Mouse (Mus musculus) lung, postnatal 0 days (tissue): Measurements from ENCODE around the gene Pax8. TPM values are rescaled to one million over a fixed set of nuclear protein-coding genes. Genes with fewer than 3 reads are reported as not detected.
A peak's percentile ranks its signal among the peaks of the same experiment; 100 is the strongest.

ENCODE experiments used
- ATAC-seq: fragments of 200-750 bp; cut with Nextera tagmentation; 2 replicates; pipeline ENCODE4 v1.8.0; 2017; ENCODE audit warnings: moderate library complexity
- DNase-seq: peaks from one replicate; pipeline ENCODE4 v3.0.0-alpha.2; 2016; ENCODE audit warnings: low spot score
- H3K27ac ChIP-seq: fragments of 300-500 bp; sonication (generic); 2 replicates; pipeline ENCODE4 v1.5.1; 2014; ENCODE audit warnings: antibody characterized with exemption, mild to moderate bottlenecking, low read length, mixed read lengths
- H3K27me3 ChIP-seq: fragments of 300-500 bp; sonication (generic); replicated peaks from 2 replicates; pipeline ENCODE4 v1.6.1; 2014; ENCODE audit warnings: low read length, mixed read lengths; ENCODE audit not compliant: insufficient read depth
- H3K36me3 ChIP-seq: fragments of 300-500 bp; sonication (generic); 2 replicates; pipeline ENCODE4 v1.6.1; 2014; ENCODE audit warnings: low read length, mixed read lengths; ENCODE audit not compliant: insufficient read depth
- H3K4me1 ChIP-seq: fragments of 300-500 bp; sonication (generic); 2 replicates; pipeline ENCODE4 v1.6.1; 2014; ENCODE audit warnings: antibody characterized with exemption, low read depth, low read length, mixed read lengths; ENCODE audit not compliant: insufficient read depth
- H3K4me2 ChIP-seq: fragments of 300-500 bp; sonication (generic); replicated peaks from 2 replicates; pipeline ENCODE4 v1.6.1; 2014; ENCODE audit warnings: low read depth, mild to moderate bottlenecking, low read length, moderate library complexity, mixed read lengths
- H3K4me3 ChIP-seq: fragments of 300-500 bp; sonication (generic); 2 replicates; pipeline ENCODE4 v1.5.1; 2014; ENCODE audit warnings: low read depth, low read length
- H3K9ac ChIP-seq: fragments of 300-500 bp; sonication (generic); replicated peaks from 2 replicates; pipeline ENCODE4 v1.6.1; 2014; ENCODE audit warnings: low read depth, mild to moderate bottlenecking
- H3K9me3 ChIP-seq: fragments of 300-500 bp; sonication (generic); 2 replicates; pipeline ENCODE4 v1.6.1; 2016; ENCODE audit warnings: low read length, mixed read lengths
- CTCF ChIP-seq: IDR thresholded peaks from 2 replicates; pipeline ENCODE4 v1.5.1; 2016; ENCODE audit warnings: antibody characterized with exemption, mild to moderate bottlenecking
- EP300 ChIP-seq: IDR thresholded peaks from 2 replicates; pipeline ENCODE4 v1.6.1; 2016; ENCODE audit warnings: antibody characterized with exemption, mild to moderate bottlenecking, control low read depth
- WGBS: fragments of 180-500 bp; shearing (Covaris S2); extraction: QIAGEN DNeasy Blood & Tissue Kit; methylation state at CpG from one replicate; pipeline ENCODE4 v1.1.7; 2014; 5-methylcytosine and 5-hydroxymethylcytosine counted together
- polyA plus RNA-seq: library from polyadenylated mRNA; unstranded; fragments of >200 nt; fragmentation: Nextera tagmentation; extraction: Ambion mirVana; gene quantifications from 2 replicates; pipeline ENCODE4 v1.2.1, GENCODE M21; 2015

Pax8 gene
- polyA plus RNA-seq, 1 experiment from 2014 or later: not detected

- Histone ChIP-seq H3K4me1 (no peaks in the 10 kb centered on the region), H3K4me2 (no peak overlapping the region), H3K27ac (no peak overlapping the region), H3K27me3 (no peaks in the 10 kb centered on the region), H3K9ac (no peak overlapping the region), H3K4me3 (no peak overlapping the region), H3K36me3 (no peaks in the 10 kb centered on the region), H3K9me3 (no peaks in the 10 kb centered on the region)
- TF ChIP-seq EP300 (no peak), CTCF (no peak)
- WGBS: 50% methylated on average over 2 of the region's 2 CpGs
- ATAC-seq: no peak
- DNase-seq: no peak
These were observed 25.5 kb upstream of the Pax8 start for GRCm38 (mm10) chr2:24500921-24501320.

- H3K9me3 ChIP-seq: no peaks in the 10 kb centered on the region
- WGBS: 31% methylated on average over 6 of the region's 6 CpGs
- ATAC-seq: no peak
These were observed 15.2 kb upstream of the Pax8 start for GRCm38 (mm10) chr2:24490564-24490963.

GRCm38 (mm10) chr2:24488660-24489059 lies 13.3 kb upstream of the Pax8 start:
- ATAC-seq (no peak), DNase-seq (no peak)
- no peak overlapping the region for H3K9ac ChIP-seq
- no peaks in the 10 kb centered on the region for H3K4me1 ChIP-seq
- H3K4me2 ChIP-seq: no peak overlapping the region
- TF ChIP-seq EP300: no peak
- TF ChIP-seq CTCF: no peak
- no peaks in the 10 kb centered on the region for H3K9me3 ChIP-seq
- no peaks in the 10 kb centered on the region for H3K36me3 ChIP-seq
- H3K27ac ChIP-seq: no peak overlapping the region
- 56% methylated on average over 3 of the region's 3 CpGs for WGBS
- no peaks in the 10 kb centered on the region for H3K27me3 ChIP-seq
- no peak overlapping the region for H3K4me3 ChIP-seq

More at GRCm38 (mm10) chr2:24490564-24490963, 15.2 kb upstream of the Pax8 start:
- H3K9ac ChIP-seq: no peak overlapping the region
- DNase-seq: peak; percentile 45
- no peak overlapping the region for H3K27ac ChIP-seq
- no peak overlapping the region for H3K4me3 ChIP-seq
- H3K36me3 ChIP-seq: no peaks in the 10 kb centered on the region
- no peak overlapping the region for H3K4me2 ChIP-seq
- H3K4me1 ChIP-seq: no peaks in the 10 kb centered on the region
- no peaks in the 10 kb centered on the region for H3K27me3 ChIP-seq
- peak; percentile 72 for TF ChIP-seq CTCF
- TF ChIP-seq EP300: no peak

GRCm38 (mm10) chr2:24487056-24487825 lies 11.8 kb upstream of the Pax8 start:
- H3K36me3 ChIP-seq: no peaks in the 10 kb centered on the region
- no peak for DNase-seq
- no peak overlapping the region for H3K4me2 ChIP-seq
- no peaks in the 10 kb centered on the region for H3K9me3 ChIP-seq
- TF ChIP-seq EP300: no peak
- TF ChIP-seq CTCF: no peak
- H3K27ac ChIP-seq: no peak overlapping the region
- H3K4me3 ChIP-seq: no peak overlapping the region
- WGBS: 59% methylated on average over 4 of the region's 4 CpGs
- H3K4me1 ChIP-seq: no peaks in the 10 kb centered on the region
- H3K9ac ChIP-seq: no peak overlapping the region
- no peaks in the 10 kb centered on the region for H3K27me3 ChIP-seq
- ATAC-seq: no peak

- 80% methylated on average over 4 of the region's 4 CpGs for WGBS
- no peak overlapping the region for H3K9ac ChIP-seq
- no peak overlapping the region for H3K4me2 ChIP-seq
- H3K36me3 ChIP-seq: no peaks in the 10 kb centered on the region
- H3K4me3 ChIP-seq: no peak overlapping the region
- TF ChIP-seq EP300 (no peak), CTCF (no peak)
- no peak for DNase-seq
- no peaks in the 10 kb centered on the region for H3K4me1 ChIP-seq
- ATAC-seq: no peak
- no peaks in the 10 kb centered on the region for H3K9me3 ChIP-seq
- no peak overlapping the region for H3K27ac ChIP-seq
- H3K27me3 ChIP-seq: no peaks in the 10 kb centered on the region
These were observed 10.0 kb upstream of the Pax8 start for GRCm38 (mm10) chr2:24485398-24485797.

- no peaks in the 10 kb centered on the region for H3K9me3 ChIP-seq
- ATAC-seq (no peak), DNase-seq (no peak)
- no peak overlapping the region for H3K27ac ChIP-seq
- H3K4me2 ChIP-seq: no peak overlapping the region
- H3K4me3 ChIP-seq: no peak overlapping the region
- H3K27me3 ChIP-seq: peaks cover 12% of the 10 kb centered on the region
- H3K36me3 ChIP-seq: no peaks in the 10 kb centered on the region
- TF ChIP-seq CTCF: no peak
- no peak for TF ChIP-seq EP300
- no peak overlapping the region for H3K9ac ChIP-seq
- 29% methylated on average over 2 of the region's 2 CpGs for WGBS
- no peaks in the 10 kb centered on the region for H3K4me1 ChIP-seq
These were observed 4.5 kb upstream of the Pax8 start for GRCm38 (mm10) chr2:24479906-24480305.
